Mouse (Mus musculus): ENCODE measurements at regions not wholly inside any gene's neighbourhood (a gene's known extent, or its start where the extent isn't known, plus 50 kb on each side); places are given as distances from the start of the nearest gene placed in this dataset.

DNA sequence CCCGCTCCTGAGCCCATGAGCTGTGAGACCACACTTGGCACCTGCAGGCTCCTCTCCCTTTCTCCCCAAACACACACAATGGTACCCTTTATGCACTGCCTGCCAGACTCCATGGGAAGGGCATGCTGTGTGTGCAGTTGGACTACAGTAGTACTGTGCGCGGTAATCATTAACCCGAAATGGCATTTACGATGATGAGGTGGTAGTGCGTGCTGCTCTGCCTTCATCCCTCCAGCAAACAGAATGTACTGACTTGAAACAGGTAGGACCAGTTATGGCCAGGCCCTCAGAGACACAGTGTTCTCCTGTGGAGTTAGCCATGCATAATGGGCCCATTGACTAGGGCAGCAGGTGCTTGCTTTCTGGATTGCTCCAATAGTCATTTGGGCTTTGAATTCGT, 70.9 kb downstream of the Apip start:
- no peak for TF ChIP-seq CTCF (IDR thresholded peaks at IDR 0.05; ENCODE audit: control insufficient read depth, insufficient read depth, low read length)
- TF ChIP-seq POLR2A (IDR thresholded peaks at IDR 0.05; ENCODE audit: borderline replicate concordance, control insufficient read depth, low read depth, low read length): no peak
